Mouse (Mus musculus) C2C12 (cell line): ENCODE measurements around the gene Gtf2b.

ENCODE experiments used
- CEBPB ChIP-seq: IDR thresholded peaks from one replicate; pipeline ENCODE4 v1.6.1; 2011; ENCODE audit warnings: low read depth, mild to moderate bottlenecking, control low read depth, moderate library complexity
- CTCF ChIP-seq: IDR thresholded peaks from one replicate; pipeline ENCODE4 v1.5.1; 2011; ENCODE audit not compliant: control insufficient read depth, insufficient read depth, insufficient read length
- FOSL1 ChIP-seq: IDR thresholded peaks from one replicate; pipeline ENCODE4 v1.8.0; 2011; ENCODE audit warnings: mild to moderate bottlenecking, low read length; ENCODE audit not compliant: poor library complexity, insufficient read depth, severe bottlenecking
- MAX ChIP-seq: IDR thresholded peaks from one replicate; pipeline ENCODE4 v1.6.1; 2011; ENCODE audit warnings: mild to moderate bottlenecking, control low read depth
- USF1 ChIP-seq: IDR thresholded peaks from one replicate; pipeline ENCODE4 v1.6.1; 2011; ENCODE audit warnings: low read depth, mild to moderate bottlenecking, control low read depth, moderate library complexity

DNA sequence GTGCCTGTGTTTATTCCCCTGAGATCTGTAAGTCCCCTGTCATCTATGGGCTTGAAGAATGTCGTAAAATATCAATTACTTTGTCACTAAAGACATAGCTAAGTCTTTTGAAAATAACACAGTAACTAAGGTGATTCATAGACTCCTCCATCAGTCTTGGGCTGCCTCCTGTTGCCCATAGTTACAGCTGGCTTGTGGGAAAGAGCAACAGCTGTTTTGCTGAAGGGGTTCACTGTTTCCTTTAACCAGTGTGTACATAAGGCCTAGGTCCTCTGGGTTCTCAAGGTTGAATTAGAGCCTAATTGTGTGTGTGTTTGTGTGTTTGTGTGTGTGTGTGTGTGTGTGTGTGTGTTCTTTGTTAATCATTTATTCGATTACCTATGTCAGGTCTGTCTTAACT is 39.4 kb upstream of the Gtf2b start:
- TF ChIP-seq CTCF (no peak), FOSL1 (no peak), USF1 (no peak), CEBPB (no peak), MAX (no peak)
